Mouse (Mus musculus): ENCODE data around the gene Nrp2. TPM values are rescaled to one million over a fixed set of nuclear protein-coding genes. Genes with fewer than 3 reads are reported as not detected.

Gene Nrp2
- polyA plus RNA-seq, 1 experiment from 2014 or later = 25.5 TPM

DNA sequence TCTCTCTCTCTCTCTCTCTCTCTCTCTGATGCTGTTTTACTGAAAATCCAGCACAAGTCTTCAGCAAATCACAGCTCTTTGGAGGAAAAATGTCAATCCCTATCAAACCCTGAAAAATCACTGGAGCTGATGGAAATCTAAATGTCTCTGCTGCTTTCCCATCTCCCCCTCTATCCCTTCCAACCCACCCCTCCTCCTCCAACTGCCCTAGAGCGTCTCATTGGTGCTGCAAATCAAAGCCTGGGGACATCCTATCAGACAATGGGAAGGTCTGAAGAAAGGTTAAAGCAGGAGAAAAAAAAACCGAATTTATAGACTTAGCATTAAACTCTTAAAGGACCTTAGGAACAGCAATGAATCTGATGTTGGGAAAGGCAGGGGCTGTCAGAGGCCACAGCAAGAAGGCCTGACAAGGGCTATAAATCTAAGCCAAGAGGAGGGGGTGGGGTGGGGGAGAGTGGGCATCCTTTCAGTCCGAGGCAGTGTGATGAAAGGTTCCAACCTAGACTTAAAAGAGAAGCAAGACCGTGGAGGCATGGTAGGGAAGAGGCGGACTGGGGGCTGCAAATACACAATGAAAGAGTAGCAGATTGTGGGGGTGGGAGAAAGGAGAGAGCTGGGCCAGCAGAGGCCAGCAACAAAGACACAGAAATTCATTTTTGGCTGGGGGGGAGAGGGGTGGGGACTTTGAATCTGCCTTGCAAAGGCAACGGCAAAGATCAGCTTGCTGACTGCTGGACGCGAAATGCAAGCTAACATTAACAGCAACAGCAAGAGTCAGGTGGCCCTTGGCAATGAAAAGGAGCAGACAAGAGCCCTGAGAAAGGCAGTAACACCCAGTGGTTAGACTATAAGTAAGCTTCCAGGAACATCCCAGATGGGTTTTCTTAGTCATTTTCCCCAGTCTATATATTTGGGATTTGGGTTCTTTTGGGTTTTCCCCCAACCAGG, 148.2 kb downstream of the Nrp2 start:
- no peaks in the 10 kb centered on the region for H3K9me3 ChIP-seq
- H3K27ac ChIP-seq = 0 out of 2 replicates have a peak overlapping the region, but pooled peaks have one; percentile 34
- peak; percentile 45; the same call in 1 of the 2 replicates for ATAC-seq (replicated peaks)
- no peak overlapping the region for H3K4me2 ChIP-seq
- H3K27me3 ChIP-seq (replicated peaks) = no peaks in the 10 kb centered on the region
- WGBS = 30% methylated on average over 8 of the region's 8 CpGs
- no peaks in the 10 kb centered on the region for H3K36me3 ChIP-seq (replicated peaks)
- H3K4me1 ChIP-seq = peaks cover 8% of the 10 kb centered on the region
- no peak overlapping the region for H3K9ac ChIP-seq
- H3K4me3 ChIP-seq = no peak overlapping the region

GRCm38 (mm10) chr1:62853362-62853761, 150.3 kb downstream of the Nrp2 start:
- 88% methylated on average over 9 of the region's 9 CpGs for WGBS
- ATAC-seq (replicated peaks) = no peak

DNA sequence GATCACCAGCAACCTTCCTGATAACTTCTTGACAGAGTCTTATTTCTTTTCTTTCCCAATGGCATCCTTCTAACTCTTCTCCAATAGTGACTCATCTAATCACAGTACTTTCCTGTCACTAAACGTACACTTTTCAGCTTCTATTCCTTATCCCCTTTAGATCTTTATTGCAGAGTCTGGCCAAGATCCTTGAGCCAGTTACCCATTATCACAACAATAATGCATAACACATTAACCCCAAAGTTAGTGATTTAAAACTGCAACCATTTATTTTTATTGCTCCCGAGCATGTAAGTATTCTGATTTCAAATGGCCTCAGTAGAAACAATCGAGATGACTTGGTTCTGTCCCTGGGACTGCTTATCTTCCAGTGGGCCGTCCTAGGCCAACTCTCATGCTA, 150.9 kb downstream of the Nrp2 start:
- Histone ChIP-seq H3K36me3 (replicated peaks) (no peaks in the 10 kb centered on the region), H3K4me2 (no peak overlapping the region), H3K27ac (no peak overlapping the region), H3K4me3 (no peak overlapping the region), H3K27me3 (replicated peaks) (no peaks in the 10 kb centered on the region), H3K4me1 (peaks cover 8% of the 10 kb centered on the region), H3K9me3 (no peaks in the 10 kb centered on the region), H3K9ac (no peak overlapping the region)
- no peak for ATAC-seq (replicated peaks)
- 88% methylated on average over 4 of the region's 4 CpGs for WGBS

More at GRCm38 (mm10) chr1:62853362-62853761, 150.3 kb downstream of the Nrp2 start:
- Histone ChIP-seq H3K27me3 (replicated peaks) (no peaks in the 10 kb centered on the region), H3K4me3 (no peak overlapping the region), H3K27ac (no peak overlapping the region), H3K4me1 (peaks cover 8% of the 10 kb centered on the region), H3K36me3 (replicated peaks) (no peaks in the 10 kb centered on the region), H3K9ac (no peak overlapping the region), H3K4me2 (no peak overlapping the region), H3K9me3 (no peaks in the 10 kb centered on the region)

GRCm38 (mm10) chr1:62859098-62859497, 156.0 kb downstream of the Nrp2 start:
- 56% methylated on average over 2 of the region's 2 CpGs for WGBS
- Histone ChIP-seq H3K4me1 (peaks cover 4% of the 10 kb centered on the region; the same call in 1 of the 2 replicates), H3K27ac (no peak overlapping the region), H3K9me3 (no peaks in the 10 kb centered on the region), H3K27me3 (replicated peaks) (no peaks in the 10 kb centered on the region), H3K36me3 (replicated peaks) (no peaks in the 10 kb centered on the region), H3K4me3 (no peak overlapping the region), H3K9ac (no peak overlapping the region), H3K4me2 (no peak overlapping the region)
- ATAC-seq (replicated peaks) = no peak

- Histone ChIP-seq H3K4me1 (peaks cover 4% of the 10 kb centered on the region; the same call in 1 of the 2 replicates), H3K9me3 (no peaks in the 10 kb centered on the region), H3K27ac (no peak overlapping the region), H3K9ac (no peak overlapping the region), H3K27me3 (replicated peaks) (no peaks in the 10 kb centered on the region), H3K4me2 (no peak overlapping the region), H3K4me3 (no peak overlapping the region), H3K36me3 (replicated peaks) (no peaks in the 10 kb centered on the region)
- WGBS = 71% methylated on average over 9 of the region's 9 CpGs
- no peak for ATAC-seq (replicated peaks)
Observed at GRCm38 (mm10) chr1:62859556-62860300, 156.6 kb downstream of the Nrp2 start.

DNA sequence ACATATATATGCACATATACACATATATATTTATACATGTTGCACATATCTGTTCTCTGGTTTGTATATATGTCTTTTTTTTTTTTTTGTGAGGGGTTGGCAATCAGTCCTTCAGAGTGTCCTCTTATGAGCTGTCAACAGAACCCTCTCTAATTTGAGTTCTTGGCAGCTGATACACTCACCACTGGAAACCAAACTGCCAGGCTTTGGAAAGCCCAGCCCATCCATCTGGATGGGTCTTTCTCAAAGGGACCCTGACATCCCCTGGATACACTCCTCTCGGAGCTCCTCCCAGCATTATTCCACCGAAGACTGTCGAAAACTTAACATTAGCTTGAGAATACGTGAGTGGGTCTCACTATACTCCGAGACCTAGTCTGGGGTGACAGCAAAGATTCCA, 157.2 kb downstream of the Nrp2 start:
- H3K4me2 ChIP-seq = no peak overlapping the region
- 60% methylated on average over 5 of the region's 5 CpGs for WGBS
- H3K27ac ChIP-seq = no peak overlapping the region; the same call in 1 of the 2 replicates
- no peak overlapping the region for H3K4me3 ChIP-seq
- no peaks in the 10 kb centered on the region for H3K9me3 ChIP-seq
- no peaks in the 10 kb centered on the region for H3K36me3 ChIP-seq (replicated peaks)
- no peak for ATAC-seq (replicated peaks)
- peaks cover 4% of the 10 kb centered on the region; the same call in 1 of the 2 replicates for H3K4me1 ChIP-seq
- no peaks in the 10 kb centered on the region for H3K27me3 ChIP-seq (replicated peaks)
- no peak overlapping the region for H3K9ac ChIP-seq

DNA sequence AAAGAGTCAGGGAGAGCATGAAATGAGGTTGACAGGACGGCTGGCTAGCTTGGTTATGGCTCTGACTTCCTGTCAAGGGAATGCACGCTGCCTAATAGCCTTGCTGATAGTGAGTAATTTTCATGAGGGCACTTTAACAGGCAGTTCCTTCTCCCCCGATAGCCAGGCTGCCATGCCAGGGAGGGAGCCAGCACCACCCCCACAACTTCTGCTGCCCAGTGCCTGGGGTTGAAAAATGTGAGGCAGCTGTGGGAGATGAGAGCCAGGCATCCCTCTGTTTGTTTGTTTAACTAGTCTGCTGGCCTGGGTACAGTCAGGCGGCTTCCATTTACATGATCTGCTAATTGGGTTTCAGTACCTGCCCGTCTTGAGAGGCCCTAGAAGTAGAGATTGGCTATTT, 157.7 kb downstream of the Nrp2 start:
- Histone ChIP-seq H3K36me3 (replicated peaks) (no peaks in the 10 kb centered on the region), H3K27ac (peak overlapping the region; percentile 4; the same call in 1 of the 2 replicates), H3K27me3 (replicated peaks) (no peaks in the 10 kb centered on the region), H3K9ac (no peak overlapping the region), H3K4me3 (no peak overlapping the region), H3K4me2 (no peak overlapping the region), H3K9me3 (no peaks in the 10 kb centered on the region), H3K4me1 (peaks cover 4% of the 10 kb centered on the region; the same call in 1 of the 2 replicates)
- WGBS = 43% methylated on average over 5 of the region's 5 CpGs
- no peak for ATAC-seq (replicated peaks)
